Mouse (Mus musculus): ENCODE results near the gene Klhdc8b. TPM values are rescaled to one million over a fixed set of nuclear protein-coding genes. Genes with fewer than 3 reads are reported as not detected.

Gene Klhdc8b
- polyA plus RNA-seq, 1 experiment from 2014 or later = 37.8 TPM

DNA sequence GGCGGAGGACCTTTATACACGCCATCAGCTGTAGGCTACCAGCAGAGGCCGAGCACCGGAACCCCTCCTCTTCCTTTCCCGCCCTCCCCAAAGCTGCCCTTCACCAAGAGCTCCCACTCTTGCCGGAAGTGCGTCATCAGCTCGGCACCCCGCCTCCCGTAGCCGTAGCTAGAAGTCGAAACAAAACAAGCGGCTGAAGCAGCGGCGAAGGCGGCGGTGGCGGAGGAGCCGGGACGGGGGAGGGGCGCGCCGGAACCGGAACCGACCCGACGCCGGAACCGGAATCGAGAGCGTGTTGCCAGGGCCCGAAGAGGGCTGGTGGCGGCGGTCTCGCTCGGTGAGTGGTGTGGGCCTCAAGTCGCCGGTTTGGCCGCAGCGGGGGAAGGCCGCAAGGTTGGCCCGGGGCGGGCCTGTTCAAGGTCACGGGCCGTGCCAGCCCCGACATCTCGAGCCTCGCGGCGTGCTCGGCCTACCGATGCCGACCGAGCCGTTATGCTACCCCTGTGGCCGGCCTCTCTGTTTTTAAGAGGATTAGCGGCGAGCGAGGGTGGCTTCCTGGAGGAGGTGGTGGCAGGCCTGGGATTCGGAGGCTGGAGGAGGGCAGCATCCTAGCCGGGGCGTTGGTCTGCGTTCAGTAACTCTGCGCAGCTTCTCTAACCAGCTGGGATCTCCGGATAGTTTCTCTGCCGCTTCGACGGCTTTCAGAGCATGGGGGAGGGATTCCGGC lies 29.3 kb upstream of the Klhdc8b start, which contains the start of gene Usp19:
Usp19 (plus strand) TSS at position 44 of the 727 bp plus-strand sequence.
- H3K27ac ChIP-seq = peak within 1 kb of the TSS; percentile 95
- under 1% methylated on average over 66 of the region's 69 CpGs for WGBS
- peaks cover 26% of the 10 kb centered on the region for H3K4me1 ChIP-seq
- H3K9me3 ChIP-seq = no peaks in the 10 kb centered on the region
- H3K4me3 ChIP-seq = peak within 1 kb of the TSS; percentile 98
- peak within 1 kb of the TSS; percentile 97 for H3K9ac ChIP-seq
- no peaks in the 10 kb centered on the region for H3K27me3 ChIP-seq
- ATAC-seq (ENCODE audit: low FRiP score, low read depth) = peak; percentile 95
- peak within 1 kb of the TSS; percentile 95 for H3K4me2 ChIP-seq (replicated peaks)
- H3K36me3 ChIP-seq = peaks cover 81% of the 10 kb centered on the region

DNA sequence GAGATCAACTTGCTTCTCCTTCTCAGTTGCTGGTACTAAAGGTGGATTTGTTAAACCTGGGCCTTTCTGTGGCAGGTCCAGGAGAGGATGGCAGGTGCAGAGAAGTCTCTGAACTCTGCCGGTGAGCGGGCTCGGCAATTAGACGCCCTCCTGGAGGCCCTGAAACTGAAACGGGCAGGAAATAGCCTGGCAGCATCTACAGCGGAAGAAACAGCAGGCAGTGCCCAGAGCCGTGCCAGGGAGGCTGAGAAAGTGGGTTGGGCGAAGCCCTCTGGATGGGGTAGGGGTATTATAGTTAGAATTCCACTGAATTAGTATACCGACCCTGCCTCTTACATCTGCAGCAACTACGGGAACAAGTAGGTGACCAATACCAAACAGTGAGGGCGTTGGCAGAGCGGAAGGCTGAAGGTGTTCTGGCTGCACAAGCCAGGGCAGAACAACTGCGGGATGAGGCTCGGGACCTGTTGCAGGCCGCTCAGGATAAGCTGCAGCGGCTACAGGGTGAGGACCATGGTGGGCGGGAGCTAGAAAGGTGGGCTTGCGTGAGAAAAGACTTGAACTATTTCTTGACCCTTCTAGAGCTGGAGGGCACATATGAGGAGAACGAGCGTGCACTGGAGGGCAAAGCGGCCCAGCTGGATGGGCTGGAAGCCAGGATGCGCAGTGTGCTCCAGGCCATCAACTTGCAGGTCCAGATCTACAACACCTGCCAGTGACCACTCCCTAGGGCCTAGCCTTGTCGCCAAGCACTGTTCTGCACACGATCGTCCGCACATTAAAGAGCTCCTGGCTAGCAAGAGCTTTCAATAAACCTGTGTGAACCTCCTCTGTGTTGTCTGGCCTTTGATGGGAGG lies 28.5 kb upstream of the Klhdc8b start:
- 62% methylated on average over 26 of the region's 26 CpGs for WGBS
- ATAC-seq (ENCODE audit: low FRiP score, low read depth) = no peak; the same call in 1 of the 2 replicates
- H3K36me3 ChIP-seq = peaks cover 81% of the 10 kb centered on the region

DNA sequence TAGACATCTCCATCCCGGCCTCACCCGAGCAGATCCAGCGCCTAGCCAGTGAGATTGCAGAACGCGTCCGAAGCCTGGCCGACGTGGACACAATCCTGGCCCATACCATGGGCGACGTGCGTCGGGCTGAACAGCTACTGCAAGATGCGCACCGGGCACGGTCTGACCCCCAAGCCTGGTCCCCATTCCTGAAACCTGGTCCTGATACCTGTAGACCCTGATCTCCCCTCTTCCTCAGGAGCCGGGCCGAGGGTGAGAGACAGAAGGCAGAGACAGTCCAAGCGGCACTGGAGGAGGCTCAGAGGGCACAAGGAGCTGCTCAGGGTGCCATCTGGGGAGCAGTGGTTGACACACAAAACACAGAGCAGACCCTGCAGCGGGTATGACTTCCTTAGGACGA lies 27.8 kb upstream of the Klhdc8b start:
- Histone ChIP-seq H3K9ac (peak overlapping the region; percentile 25; the same call in 1 of the 2 replicates), H3K36me3 (peaks cover 79% of the 10 kb centered on the region), H3K27ac (no peak overlapping the region), H3K9me3 (no peaks in the 10 kb centered on the region), H3K4me3 (no peak overlapping the region), H3K4me2 (replicated peaks) (no peak overlapping the region), H3K27me3 (no peaks in the 10 kb centered on the region), H3K4me1 (peaks cover 26% of the 10 kb centered on the region)
- ATAC-seq (ENCODE audit: low FRiP score, low read depth) = no peak
- WGBS = 97% methylated on average over 20 of the region's 20 CpGs

More for the DNA sequence above, 28.5 kb upstream of the Klhdc8b start:
- peak overlapping the region; percentile 95 for H3K4me2 ChIP-seq (replicated peaks)
- H3K4me3 ChIP-seq = peak overlapping the region; percentile 98
- H3K9ac ChIP-seq = peak overlapping the region; percentile 65
- no peaks in the 10 kb centered on the region for H3K9me3 ChIP-seq
- peak overlapping the region; percentile 95 for H3K27ac ChIP-seq
- H3K4me1 ChIP-seq = peaks cover 26% of the 10 kb centered on the region
- no peaks in the 10 kb centered on the region for H3K27me3 ChIP-seq

DNA sequence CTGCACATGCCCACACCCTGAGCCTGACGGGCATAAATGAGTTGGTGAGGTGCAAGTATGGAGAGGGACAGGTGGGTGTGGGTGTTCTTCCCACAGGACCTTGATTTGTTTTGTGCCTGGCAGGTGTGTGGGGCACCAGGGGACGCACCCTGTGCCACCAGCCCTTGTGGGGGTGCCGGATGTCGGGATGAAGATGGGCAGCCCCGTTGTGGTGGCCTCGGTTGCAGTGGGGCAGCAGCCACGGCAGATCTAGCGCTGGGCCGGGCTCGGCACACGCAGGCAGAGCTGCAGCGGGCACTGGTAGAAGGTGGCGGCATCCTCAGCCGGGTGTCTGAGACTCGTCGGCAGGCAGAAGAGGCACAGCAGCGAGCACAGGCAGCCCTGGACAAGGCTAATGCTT lies 27.0 kb upstream of the Klhdc8b start:
- Histone ChIP-seq H3K4me1 (peaks cover 26% of the 10 kb centered on the region), H3K27me3 (no peaks in the 10 kb centered on the region), H3K9me3 (no peaks in the 10 kb centered on the region), H3K27ac (no peak overlapping the region), H3K4me2 (replicated peaks) (no peak overlapping the region), H3K9ac (no peak overlapping the region), H3K36me3 (peaks cover 79% of the 10 kb centered on the region), H3K4me3 (no peak overlapping the region)
- 97% methylated on average over 17 of the region's 17 CpGs for WGBS
- ATAC-seq (ENCODE audit: low FRiP score, low read depth) = no peak

DNA sequence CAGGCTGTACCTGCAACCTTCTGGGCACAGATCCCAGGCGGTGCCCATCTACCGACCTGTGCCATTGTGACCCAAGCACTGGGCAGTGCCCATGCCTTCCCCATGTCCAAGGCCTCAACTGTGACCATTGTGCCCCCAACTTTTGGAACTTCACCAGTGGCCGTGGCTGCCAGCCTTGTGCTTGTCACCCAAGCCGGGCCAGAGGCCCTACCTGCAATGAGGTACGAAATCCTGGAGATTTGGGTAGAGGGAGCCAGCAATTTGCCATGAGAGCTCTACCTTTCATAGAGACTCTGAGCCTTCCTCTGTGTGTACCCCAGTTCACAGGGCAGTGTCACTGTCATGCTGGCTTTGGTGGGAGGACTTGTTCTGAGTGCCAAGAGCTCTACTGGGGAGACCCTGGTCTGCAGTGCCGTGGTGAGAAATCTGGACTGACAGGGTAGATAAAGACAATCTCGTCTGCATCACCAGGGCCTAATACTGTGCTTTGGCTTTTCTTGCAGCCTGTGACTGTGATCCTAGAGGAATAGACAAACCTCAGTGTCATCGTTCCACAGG lies 25.7 kb upstream of the Klhdc8b start:
- Histone ChIP-seq H3K4me2 (replicated peaks) (no peak overlapping the region), H3K36me3 (peaks cover 79% of the 10 kb centered on the region), H3K4me3 (no peak overlapping the region), H3K27ac (no peak overlapping the region), H3K4me1 (peaks cover 16% of the 10 kb centered on the region), H3K9me3 (no peaks in the 10 kb centered on the region), H3K27me3 (no peaks in the 10 kb centered on the region), H3K9ac (no peak overlapping the region)
- no peak for ATAC-seq (ENCODE audit: low FRiP score, low read depth)
- 93% methylated on average over 8 of the region's 8 CpGs for WGBS

DNA sequence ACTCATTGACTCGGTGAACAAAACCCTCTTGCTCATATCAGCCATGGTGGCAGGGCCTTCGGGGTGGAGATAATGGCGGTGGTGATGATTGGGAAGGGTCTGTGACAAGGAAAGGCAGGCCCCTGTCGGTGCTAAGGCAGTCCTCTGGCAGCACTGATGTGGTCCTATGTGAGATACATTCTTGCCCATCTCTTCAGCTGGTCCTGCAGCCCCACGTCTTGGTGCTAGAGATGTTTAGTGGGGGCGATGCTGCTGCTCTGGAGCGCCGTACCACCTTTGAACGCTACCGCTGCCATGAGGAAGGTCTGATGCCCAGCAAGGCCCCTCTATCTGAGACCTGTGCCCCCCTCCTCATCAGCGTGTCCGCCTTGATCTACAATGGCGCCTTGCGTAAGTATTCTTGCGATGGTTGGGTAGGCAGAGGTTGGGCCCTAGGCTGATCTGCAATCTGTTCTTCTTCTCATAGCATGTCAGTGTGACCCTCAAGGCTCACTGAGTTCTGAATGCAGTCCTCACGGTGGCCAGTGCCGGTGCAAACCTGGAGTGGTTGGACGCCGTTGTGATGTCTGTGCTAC lies 24.0 kb upstream of the Klhdc8b start:
- H3K4me1 ChIP-seq = peaks cover 20% of the 10 kb centered on the region
- ATAC-seq (ENCODE audit: low FRiP score, low read depth) = no peak
- 95% methylated on average over 19 of the region's 19 CpGs for WGBS

DNA sequence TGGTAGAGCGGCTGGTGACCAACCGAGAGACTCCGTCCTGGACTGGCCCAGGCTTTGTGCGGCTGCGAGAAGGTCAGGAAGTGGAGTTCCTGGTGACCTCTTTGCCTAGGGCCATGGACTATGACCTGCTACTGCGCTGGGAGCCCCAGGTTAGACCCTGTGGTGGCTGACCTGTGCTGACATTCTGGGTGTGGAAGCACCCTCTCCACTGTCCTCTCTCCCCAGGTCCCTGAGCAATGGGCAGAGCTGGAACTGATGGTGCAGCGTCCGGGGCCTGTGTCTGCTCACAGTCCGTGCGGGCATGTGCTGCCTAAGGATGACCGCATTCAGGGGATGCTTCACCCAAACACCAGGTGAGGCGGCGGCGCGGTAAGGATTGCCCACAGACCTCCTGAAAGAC lies 22.6 kb upstream of the Klhdc8b start:
- no peak overlapping the region for H3K4me2 ChIP-seq (replicated peaks)
- no peak for ATAC-seq (ENCODE audit: low FRiP score, low read depth)
- WGBS = 94% methylated on average over 15 of the region's 15 CpGs
- no peak overlapping the region for H3K27ac ChIP-seq
- H3K9ac ChIP-seq = no peak overlapping the region
- no peaks in the 10 kb centered on the region for H3K9me3 ChIP-seq
- H3K4me3 ChIP-seq = no peak overlapping the region
- H3K27me3 ChIP-seq = no peaks in the 10 kb centered on the region
- H3K4me1 ChIP-seq = peaks cover 23% of the 10 kb centered on the region
- peaks cover 79% of the 10 kb centered on the region for H3K36me3 ChIP-seq

More for the DNA sequence above, 24.0 kb upstream of the Klhdc8b start:
- no peak overlapping the region for H3K27ac ChIP-seq
- H3K36me3 ChIP-seq = peaks cover 88% of the 10 kb centered on the region
- H3K4me2 ChIP-seq (replicated peaks) = no peak overlapping the region
- H3K9ac ChIP-seq = no peak overlapping the region
- no peak overlapping the region for H3K4me3 ChIP-seq
- no peaks in the 10 kb centered on the region for H3K27me3 ChIP-seq
- H3K9me3 ChIP-seq = no peaks in the 10 kb centered on the region

DNA sequence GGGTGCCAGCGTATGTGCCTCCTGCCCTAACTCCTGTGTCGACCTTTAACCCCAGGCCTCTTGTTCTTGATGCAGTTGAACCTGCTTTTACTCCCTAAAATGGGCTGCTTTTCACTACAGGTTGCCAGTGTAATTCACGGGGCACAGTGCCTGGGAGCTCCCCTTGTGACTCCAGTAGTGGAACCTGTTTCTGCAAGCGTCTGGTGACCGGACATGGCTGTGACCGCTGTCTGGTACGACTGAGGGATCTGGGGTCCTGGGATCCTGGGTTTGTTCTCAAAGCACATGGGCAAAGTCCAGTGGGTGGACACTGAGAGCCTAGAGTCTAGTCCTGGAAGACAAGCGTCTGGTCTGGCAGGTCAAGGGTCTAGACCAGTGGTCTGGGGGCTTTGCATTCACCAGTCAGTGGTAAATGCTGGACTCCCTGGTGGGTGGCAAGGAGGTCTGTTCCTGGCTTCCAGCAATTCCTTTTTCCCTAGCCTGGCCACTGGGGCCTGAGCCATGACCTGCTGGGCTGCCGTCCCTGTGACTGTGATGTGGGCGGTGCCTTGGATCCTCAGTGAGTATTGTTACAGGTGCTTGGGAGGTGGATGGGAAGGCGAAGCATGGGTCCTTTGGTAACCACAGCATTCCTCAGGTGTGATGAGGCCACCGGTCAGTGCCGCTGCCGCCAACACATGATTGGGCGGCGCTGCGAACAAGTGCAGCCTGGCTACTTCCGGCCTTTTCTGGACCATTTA lies 21.8 kb upstream of the Klhdc8b start:
- no peak for ATAC-seq (ENCODE audit: low FRiP score, low read depth)
- H3K4me1 ChIP-seq = peaks cover 24% of the 10 kb centered on the region
- H3K27me3 ChIP-seq = no peaks in the 10 kb centered on the region
- 92% methylated on average over 18 of the region's 18 CpGs for WGBS
- H3K27ac ChIP-seq = no peak overlapping the region
- H3K36me3 ChIP-seq = peaks cover 71% of the 10 kb centered on the region
- H3K9ac ChIP-seq = 0 out of 2 replicates have a peak overlapping the region, but pooled peaks have one; percentile 8
- H3K9me3 ChIP-seq = no peaks in the 10 kb centered on the region
- no peak overlapping the region for H3K4me2 ChIP-seq (replicated peaks)
- H3K4me3 ChIP-seq = no peak overlapping the region

DNA sequence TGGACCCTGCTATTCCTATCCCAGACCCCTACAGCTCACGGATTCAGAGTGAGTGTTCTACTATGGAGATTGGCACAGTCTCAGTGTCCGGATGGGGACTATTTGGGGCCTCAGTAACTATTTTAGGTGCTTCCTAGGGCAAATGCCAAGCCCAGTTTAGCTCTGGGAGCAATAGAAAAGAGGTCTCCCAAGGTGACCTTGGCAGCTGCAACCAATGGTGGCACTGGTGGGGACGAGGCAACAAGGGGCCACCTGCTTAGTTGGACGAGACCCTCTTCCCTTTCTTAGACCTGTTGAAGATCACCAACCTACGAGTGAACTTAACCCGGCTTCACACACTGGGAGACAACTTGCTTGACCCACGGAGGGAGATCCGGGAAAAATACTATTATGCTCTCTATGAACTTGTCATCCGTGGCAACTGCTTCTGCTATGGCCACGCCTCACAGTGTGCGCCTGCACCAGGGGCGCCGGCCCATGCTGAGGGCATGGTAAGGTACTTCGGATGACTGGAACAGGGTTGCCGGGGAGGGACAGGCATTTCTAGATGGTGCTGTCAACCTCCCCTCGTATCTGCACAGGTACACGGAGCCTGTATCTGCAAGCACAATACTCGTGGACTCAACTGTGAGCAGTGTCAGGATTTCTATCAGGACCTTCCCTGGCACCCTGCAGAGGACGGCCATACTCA lies 20.3 kb upstream of the Klhdc8b start:
- ATAC-seq (ENCODE audit: low FRiP score, low read depth) = no peak
- no peak overlapping the region for H3K27ac ChIP-seq
- no peak overlapping the region for H3K4me3 ChIP-seq
- H3K9me3 ChIP-seq = no peaks in the 10 kb centered on the region
- H3K36me3 ChIP-seq = peaks cover 56% of the 10 kb centered on the region
- H3K9ac ChIP-seq = peak overlapping the region; percentile 89; the same call in 1 of the 2 replicates
- 92% methylated on average over 19 of the region's 19 CpGs for WGBS
- H3K4me1 ChIP-seq = peaks cover 24% of the 10 kb centered on the region
- no peak overlapping the region for H3K4me2 ChIP-seq (replicated peaks)
- no peaks in the 10 kb centered on the region for H3K27me3 ChIP-seq

DNA sequence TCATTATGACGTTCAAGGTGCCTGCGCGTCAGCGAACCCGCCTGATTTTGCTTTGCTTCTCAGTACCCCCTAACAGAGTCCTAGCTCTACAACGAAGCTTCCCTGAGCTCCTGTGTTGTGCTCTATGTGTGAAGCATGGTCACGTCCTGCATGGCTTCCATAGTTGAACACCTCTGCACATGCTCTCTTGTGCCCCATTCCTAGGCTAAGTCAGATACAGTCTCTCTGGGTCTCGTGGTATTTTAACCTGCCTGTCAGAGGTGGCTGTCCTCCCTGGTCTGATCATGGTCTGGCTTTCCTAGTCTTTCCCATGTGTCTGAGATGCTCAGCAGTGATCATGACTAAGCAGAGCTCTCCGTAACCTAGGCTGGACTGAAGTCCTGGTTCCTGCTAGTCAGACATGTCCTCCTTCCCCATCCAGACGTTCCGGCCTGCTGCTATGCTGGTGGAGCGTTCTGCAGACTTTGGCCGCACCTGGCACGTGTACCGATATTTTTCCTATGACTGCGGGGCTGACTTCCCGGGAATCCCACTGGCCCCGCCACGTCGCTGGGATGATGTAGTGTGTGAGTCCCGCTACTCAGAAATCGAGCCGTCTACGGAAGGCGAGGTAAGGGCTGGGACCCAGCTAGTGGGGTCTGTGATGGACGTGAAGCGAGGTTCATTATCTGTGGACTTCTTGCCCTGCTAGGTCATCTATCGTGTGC lies 19.6 kb upstream of the Klhdc8b start:
- ATAC-seq (ENCODE audit: low FRiP score, low read depth) = no peak
- H3K9ac ChIP-seq = peak overlapping the region; percentile 89
- no peaks in the 10 kb centered on the region for H3K9me3 ChIP-seq
- peaks cover 24% of the 10 kb centered on the region for H3K4me1 ChIP-seq
- H3K27me3 ChIP-seq = no peaks in the 10 kb centered on the region
- WGBS = 90% methylated on average over 28 of the region's 28 CpGs
- peaks cover 49% of the 10 kb centered on the region for H3K36me3 ChIP-seq
- H3K4me3 ChIP-seq = peak overlapping the region; percentile 73; the same call in 1 of the 2 replicates
- H3K27ac ChIP-seq = no peak overlapping the region
- peak overlapping the region; percentile 98 for H3K4me2 ChIP-seq (replicated peaks)
